Mouse (Mus musculus): Measurements from ENCODE around the gene Selenon.

GRCm38 (mm10) chr4:134572449-134573300, 20.7 kb upstream of the Selenon start:
- TF ChIP-seq CTCF (IDR thresholded peaks at IDR 0.05; ENCODE audit: low read depth, low read length) (no peak), GATA1 (IDR thresholded peaks at IDR 0.05; ENCODE audit: borderline replicate concordance, low read length) (no peak), POLR2AphosphoS5 (IDR thresholded peaks at IDR 0.05; ENCODE audit: insufficient replicate concordance, low read depth, low read length) (no peak), TAL1 (conservative IDR thresholded peaks at IDR 0.05; ENCODE audit: low read depth, low read length) (no peak), GATA2 (IDR thresholded peaks at IDR 0.05; ENCODE audit: borderline replicate concordance, low read depth, low read length) (no peak)

Data from G1E (cell line).